Mouse (Mus musculus) gonadal fat pad, adult 2 months (tissue): ENCODE measurements around the gene Kcnc1. TPM values are rescaled to one million over a fixed set of nuclear protein-coding genes. Genes with fewer than 3 reads are reported as not detected.

Experiments
- DNase-seq: peaks from one replicate; pipeline ENCODE4 v3.0.0-alpha.2; 2012; ENCODE audit warnings: low read depth
- polyA plus RNA-seq: library from polyadenylated mRNA; depleted of rRNA; stranded (reverse); fragments of >200 nt; gene quantifications from 2 replicates; pipeline ENCODE4 v1.2.3, GENCODE M21; 2012; rRNA removed

Kcnc1 gene
- polyA plus RNA-seq = 0.77 and 1.3 TPM in 2 replicates

- DNase-seq = no peak
Measured at GRCm38 (mm10) chr7:46396231-46396927, at the start of gene Kcnc1. Gene Kcnc1, plus strand, starts transcription at chr7:46396497.

- DNase-seq = no peak
Measured at GRCm38 (mm10) chr7:46347692-46348091, 48.6 kb upstream of the Kcnc1 start.

GRCm38 (mm10) chr7:46348813-46349212, 47.5 kb upstream of the Kcnc1 start:
- DNase-seq = no peak

DNA sequence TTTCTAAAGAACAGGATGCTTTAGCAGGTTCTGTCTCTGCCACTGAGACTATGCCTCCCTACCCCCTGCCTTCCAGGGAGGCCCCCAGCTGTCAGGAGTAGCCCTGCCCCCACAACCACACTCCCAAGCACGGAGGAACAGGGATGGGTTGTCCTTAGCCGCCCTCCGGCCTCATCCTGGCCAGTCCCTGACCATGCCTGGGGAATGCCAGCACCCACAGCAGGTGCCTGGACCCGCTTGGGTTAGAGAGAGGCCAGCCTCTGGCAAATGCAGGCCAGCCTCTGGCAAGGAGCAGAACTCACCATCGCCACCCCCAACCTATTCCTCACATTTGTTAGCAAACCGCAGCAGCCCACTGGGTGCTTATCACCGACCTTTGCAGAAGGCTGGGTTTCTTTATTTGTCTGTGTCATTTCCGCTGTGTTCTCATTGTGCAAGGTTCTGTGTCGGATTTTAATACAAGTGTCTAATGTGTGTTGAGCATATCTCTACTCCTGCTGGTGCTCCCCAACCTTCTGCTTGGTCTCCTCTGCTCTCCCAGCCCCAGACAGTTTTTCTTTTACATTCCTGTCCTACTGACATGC, 46.1 kb upstream of the Kcnc1 start:
- no peak for DNase-seq

- no peak for DNase-seq
Measured at GRCm38 (mm10) chr7:46352748-46353147, 43.5 kb upstream of the Kcnc1 start.

- no peak for DNase-seq
Measured at GRCm38 (mm10) chr7:46353216-46353615, 43.1 kb upstream of the Kcnc1 start.

- DNase-seq = no peak
Measured at GRCm38 (mm10) chr7:46353875-46354274, 42.4 kb upstream of the Kcnc1 start.

DNA sequence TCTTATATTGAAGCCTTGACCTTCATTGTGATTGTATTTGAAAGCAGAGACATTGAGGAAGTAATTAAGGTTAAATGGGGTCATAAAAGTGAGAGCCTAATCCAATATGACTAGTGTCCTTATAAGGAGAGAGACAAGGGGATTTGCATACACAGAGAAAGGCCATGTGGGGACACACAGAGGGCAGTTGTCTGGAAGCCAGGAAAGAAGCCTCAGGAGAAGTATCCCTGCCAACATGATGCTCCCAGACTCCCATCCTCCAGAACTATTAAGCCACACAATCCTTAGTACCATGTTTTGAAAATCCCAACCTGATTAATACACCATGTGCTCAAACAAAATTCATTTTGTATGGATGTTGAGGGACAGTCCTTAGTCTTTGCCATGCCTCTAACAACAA, 34.5 kb upstream of the Kcnc1 start:
- no peak for DNase-seq

- DNase-seq = no peak
Measured at GRCm38 (mm10) chr7:46364154-46364553, 32.1 kb upstream of the Kcnc1 start.

GRCm38 (mm10) chr7:46365810-46366209, 30.5 kb upstream of the Kcnc1 start:
- DNase-seq = no peak

DNA sequence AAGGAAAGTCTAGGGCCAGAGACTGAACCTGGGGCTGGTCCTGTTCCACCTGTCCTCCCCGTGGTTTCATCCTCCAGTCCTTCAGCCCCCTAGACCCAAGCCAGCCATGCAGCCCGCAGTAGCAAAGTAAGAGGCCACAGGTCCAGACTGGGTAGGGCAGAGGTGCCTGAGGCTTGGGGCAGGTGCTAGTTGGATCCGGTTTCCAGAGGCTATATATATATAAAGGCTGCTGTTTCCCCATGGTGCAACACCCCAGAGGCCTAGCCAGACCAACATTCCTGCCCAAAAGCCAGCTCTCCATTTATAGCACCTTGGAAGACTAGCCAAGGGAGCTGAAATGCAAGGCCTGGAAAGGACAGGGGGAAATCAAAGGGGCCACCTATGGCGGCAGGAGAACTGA, 25.2 kb upstream of the Kcnc1 start:
- DNase-seq = no peak

DNA sequence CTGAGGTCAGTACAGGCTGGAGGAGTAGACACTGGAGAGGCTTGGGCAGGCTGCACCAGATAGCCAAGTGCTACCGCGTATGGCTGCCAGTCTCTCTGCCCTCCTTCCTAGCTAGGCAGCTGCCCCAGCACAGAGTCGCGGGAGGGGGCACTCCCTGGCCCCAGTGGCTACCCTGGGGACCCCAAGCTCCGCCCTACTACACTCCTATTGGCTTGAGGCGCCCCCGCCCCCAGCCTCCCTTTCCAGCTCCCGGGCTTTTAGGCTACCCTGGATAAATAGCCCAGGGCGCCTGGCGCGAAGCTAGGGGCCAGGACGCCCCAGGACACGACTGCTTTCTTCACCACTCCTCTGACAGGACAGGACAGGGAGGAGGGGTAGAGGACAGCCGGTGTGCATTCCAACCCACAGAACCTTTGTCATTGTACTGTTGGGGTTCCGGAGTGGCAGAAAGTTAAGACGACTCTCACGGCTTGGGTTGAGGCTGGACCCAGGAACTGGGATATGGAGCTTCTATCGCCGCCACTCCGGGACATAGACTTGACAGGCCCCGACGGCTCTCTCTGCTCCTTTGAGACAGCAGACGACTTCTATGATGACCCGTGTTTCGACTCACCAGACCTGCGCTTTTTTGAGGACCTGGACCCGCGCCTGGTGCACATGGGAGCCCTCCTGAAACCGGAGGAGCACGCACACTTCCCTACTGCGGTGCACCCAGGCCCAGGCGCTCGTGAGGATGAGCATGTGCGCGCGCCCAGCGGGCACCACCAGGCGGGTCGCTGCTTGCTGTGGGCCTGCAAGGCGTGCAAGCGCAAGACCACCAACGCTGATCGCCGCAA, 19.9 kb upstream of the Kcnc1 start, which contains the start of gene Myod1:
Gene Myod1 (plus strand): TSS at position 303 of the 836 bp plus-strand sequence.
- no peak for DNase-seq

- DNase-seq = no peak
Measured at GRCm38 (mm10) chr7:46377008-46377346, 19.3 kb upstream of the Kcnc1 start.

- DNase-seq = no peak
Measured at GRCm38 (mm10) chr7:46378123-46378522, 18.2 kb upstream of the Kcnc1 start.

DNA sequence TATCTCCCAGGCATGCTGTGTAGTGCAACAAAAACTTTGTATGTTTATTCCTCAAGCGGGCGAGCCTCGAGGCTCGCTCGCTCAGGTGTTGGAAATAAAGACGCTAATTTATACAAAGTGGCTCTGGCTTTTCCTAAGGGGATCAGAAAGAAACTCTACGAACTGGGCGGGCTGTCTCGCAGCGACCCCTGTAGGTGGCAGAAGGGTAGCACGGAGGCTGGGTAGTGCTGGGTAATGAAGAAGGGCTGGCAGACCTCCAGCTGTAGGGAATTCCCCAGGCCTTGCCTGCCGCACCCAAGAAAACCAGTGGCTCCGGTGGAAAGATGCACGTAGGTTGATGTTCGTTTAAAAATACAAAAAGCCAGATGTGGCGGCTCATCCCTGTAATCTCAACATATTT, 17.3 kb upstream of the Kcnc1 start:
- DNase-seq = no peak

DNA sequence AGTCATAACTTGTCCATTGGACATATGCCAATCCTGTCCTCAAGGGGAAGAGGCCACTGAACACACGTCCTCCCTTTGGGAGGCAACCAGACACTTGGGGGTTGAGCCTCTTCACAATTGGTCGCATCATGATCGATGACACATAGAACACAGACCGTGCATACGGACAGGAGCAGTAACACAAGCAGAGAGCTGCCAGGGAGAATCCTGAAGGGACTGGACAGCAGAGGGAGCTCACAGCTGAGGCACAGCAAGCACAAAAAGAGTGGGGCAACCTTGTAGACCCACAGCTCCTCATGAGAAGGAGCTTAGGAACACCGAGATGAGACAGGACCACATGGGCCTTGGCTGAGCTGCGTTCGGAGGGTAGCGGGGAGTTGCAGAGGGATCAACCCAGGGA, 15.7 kb upstream of the Kcnc1 start:
- no peak for DNase-seq

DNA sequence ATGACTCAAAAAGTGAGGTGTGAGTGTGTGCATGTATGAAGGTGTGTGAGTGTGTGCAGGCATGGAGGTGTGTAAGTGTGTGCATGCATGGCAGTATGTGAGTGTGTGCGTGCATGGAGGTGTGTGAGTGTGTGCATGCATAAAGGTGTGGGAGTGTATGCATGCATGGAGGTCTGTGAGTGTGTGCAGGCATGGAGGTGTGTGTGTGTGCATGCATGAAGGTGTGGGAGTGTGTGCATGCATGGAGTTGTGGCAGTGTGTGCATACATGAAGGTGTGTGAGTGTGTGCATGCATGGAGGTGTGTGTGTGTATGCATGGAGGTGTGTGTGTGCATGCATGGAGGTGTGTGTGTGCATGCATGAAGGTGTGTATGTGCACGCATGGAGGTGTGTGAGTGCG, 8.9 kb upstream of the Kcnc1 start:
- no peak for DNase-seq

GRCm38 (mm10) chr7:46389456-46390085, 6.7 kb upstream of the Kcnc1 start:
- no peak for DNase-seq

DNA sequence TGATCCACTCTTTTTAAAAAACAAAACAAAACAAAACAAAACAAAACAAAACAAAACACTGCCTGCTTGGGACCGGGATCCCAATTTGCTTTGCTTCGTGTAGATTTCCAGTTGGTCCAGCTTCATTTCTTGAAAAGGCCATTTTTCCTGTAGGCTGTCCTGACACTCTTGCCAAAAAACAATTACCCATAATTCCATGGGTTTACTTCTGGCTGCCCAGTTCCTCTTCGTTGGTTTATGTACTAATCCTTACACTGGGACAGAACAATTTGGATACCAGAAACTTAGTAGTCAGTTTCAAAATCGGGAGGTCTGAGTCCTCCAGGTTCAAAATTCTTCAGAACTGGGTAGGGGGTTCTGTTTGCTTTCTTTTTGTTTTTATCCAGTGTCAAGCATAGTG, 6.1 kb upstream of the Kcnc1 start:
- DNase-seq = no peak

DNA sequence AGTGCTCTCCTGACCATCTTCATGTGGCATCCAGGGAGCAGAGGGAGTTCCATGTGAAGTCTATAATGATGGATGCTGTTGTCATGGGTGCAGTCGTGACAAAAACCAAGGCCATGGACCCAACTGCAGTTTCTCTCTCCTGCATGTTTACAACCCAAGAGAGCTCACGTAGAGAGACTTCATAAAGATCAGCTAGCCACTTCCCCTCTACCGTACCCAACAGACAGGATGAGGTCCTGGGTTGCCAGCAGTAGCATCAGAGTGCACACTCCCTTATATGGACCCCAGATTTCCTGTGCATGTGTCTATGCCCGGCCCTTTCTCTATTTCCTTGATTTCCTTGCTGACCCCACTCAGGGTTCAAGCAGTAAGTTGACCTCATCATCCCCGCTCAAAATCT, 4.6 kb upstream of the Kcnc1 start:
- no peak for DNase-seq

DNA sequence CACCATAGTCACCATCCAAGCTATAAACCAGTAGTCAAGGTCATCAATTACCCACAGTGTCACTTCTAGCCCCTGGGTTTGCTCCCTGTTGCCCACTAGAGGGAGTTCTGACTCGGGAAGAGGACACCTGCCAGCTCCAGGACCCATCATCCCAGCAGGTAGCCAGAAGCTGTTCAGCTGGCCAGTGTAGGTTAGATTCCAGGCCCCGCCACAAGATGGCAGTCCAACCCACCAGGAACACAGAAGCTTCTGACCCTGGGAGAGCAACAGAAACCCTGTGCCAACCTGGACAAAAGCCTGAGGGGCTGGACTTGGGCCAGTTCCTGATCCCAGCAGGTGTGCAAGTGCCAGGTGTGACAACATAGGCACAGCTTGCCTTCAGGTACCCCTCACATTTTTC, 3.2 kb upstream of the Kcnc1 start:
- peak; percentile 13 for DNase-seq

DNA sequence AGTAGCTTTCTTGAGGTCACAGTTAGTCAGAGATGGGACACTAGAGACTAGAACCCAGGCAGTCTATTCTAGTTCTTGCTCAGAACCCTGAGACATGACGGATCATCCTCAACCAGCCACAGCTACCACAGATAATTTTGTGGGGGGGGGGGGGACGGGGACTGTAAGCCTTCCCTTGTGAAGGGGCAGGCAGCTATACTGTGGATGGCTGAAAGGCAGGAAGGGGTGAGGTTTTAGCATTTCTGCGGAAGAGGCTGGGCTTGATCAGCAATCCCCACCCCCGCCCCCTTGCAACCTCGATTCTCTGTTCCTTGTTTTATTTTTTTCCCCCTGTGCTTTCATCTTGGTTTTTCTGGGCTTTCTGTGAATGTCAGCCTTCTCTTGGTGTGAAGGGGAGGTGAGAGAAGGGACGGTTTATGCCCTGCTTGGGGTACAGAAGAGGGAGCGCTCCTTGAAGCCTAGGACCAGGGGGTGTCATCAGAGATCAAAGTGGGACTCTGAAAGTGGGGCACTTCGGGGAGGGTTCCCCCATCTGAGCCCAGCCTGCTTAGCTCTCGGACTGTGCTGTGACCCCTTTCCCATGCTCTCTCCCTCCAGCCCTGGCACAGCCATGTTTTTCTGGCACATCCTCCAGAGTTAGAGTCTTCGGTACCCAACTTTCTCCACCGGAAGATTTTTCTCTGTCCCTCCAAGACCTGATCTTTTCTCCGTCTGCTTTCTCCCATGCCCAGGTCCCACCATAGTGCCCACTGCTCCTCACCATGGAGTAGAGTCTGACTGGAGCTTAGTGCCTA, 2.4 kb upstream of the Kcnc1 start:
- no peak for DNase-seq
